Mouse (Mus musculus): Measurements from ENCODE around the gene Rabggtb.

DNA sequence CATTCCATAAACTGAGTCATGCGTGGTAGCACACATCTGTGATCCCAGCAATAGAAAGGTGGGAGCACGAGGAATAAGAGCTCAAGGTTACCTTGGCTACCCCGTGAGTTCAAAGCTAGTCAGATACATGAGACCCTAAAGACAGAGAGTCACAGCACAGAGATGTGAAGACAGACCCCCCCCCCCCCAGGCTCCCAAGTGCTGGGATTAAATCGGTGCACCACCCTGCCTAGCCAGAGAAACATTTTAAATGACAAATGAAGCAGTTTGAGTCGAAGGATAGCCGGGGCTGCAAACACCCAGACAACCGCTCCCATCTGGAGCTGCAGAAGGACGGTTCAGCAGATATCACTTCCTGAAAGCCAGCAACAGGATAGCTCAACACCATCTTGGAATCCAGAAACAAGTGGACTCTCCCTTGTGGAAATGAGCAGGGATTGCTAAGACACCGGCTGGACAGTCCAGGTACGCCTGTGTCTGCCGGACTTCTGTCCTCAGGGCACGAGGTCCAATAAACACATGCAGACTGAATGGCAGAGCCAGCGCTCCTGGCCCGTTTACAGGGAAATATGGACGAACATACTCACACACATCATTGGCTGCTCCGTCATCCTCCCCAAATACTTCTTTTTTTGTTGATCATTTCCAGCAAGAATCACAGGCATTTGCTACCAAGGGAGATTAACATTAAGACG is 24.5 kb upstream of the Rabggtb start:
- no peak for TF ChIP-seq CTCF (IDR thresholded peaks at IDR 0.05; ENCODE audit: low read depth, low read length)
- no peak for TF ChIP-seq POLR2A (IDR thresholded peaks at IDR 0.05; ENCODE audit: borderline replicate concordance, low read depth, low read length)
